Mouse (Mus musculus): ENCODE results near the gene Tm7sf2. TPM values are rescaled to one million over a fixed set of nuclear protein-coding genes. Genes with fewer than 3 reads are reported as not detected.

Tm7sf2 gene
- polyA plus RNA-seq, 1 experiment from 2014 or later = 26.3 TPM

DNA sequence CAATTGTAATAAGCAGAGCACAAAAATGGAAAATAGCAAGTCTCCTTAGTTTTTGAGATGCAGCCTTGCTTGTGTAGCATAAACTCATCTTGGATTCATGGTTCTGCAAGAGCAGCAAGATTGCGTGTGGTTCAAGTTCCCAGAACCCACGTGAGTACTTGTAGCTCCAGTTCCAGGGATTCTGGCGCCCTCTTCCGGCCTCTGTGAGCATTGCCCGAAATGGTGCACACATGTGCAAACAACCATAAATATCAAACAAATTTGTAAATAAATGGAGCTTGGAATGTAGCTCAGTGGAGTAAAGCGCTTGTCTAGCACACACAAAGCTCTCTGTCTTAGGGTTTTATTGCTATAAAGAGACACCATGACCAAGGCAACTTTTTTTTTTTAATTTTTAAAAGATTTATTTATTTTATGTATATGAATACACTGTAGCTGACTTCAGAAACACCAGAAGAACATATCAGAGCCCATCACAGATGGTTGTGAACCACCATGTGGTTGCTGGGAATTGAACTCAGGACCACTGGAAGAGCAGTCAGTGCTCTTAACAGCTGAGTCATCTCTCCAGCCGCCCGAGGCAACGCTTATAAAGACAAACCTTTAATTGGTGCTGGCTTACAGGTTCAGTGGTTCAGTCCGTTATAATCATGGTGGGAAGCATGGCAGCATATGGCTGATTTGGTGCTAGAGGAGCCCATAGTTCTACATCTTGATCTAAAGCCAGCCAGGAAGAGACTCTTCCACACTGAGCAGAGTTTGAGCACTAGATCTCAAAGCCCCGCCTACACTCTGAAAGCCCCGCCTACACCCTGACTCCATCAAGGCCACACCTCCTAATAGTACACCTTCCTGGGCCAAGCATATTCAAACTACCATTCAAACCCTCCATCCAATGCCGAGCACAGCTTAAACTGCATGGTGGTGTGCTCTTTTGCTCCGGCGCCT lies 49.8 kb downstream of the Tm7sf2 start:
- WGBS = 32% methylated on average over 15 of the region's 15 CpGs
- no peaks in the 10 kb centered on the region for H3K36me3 ChIP-seq (replicated peaks; ENCODE audit: control insufficient read depth, insufficient read depth, low read depth, low read length)

DNA sequence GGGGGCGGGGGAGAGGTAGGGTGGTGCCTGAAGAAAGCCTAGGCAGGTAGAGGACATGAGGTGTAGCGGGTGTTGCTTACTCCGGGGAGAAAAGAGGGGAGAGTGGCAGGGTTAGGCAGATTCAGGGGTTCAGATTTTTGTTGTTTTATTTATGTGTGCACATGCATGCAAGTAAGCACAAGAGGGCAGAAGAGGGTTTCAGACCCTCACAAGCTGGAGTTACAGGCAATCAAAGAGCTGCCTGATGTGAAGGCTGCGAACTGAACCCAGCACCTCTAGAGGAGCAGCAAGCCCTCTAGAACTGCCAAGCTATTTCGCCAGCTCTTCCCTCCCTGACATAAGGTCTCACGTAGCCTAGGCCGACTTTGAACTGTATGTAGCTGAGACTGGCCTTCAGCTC lies 51.6 kb downstream of the Tm7sf2 start:
- no peaks in the 10 kb centered on the region for H3K4me1 ChIP-seq (ENCODE audit: control insufficient read depth, insufficient read depth, low read length)
- DNase-seq (ENCODE audit: low spot score) (peak; percentile 30), ATAC-seq (replicated peaks; ENCODE audit: insufficient number of reproducible peaks, low FRiP score, low TSS enrichment, low read depth) (no peak)
- no peak overlapping the region for H3K4me3 ChIP-seq (ENCODE audit: low read depth, low read length)
- 45% methylated on average over 7 of the region's 7 CpGs for WGBS
- H3K9ac ChIP-seq (replicated peaks; ENCODE audit: low read length) = no peak overlapping the region
- H3K9me3 ChIP-seq (replicated peaks; ENCODE audit: control insufficient read depth, low read length) = no peaks in the 10 kb centered on the region
- no peak overlapping the region for H3K27ac ChIP-seq (replicated peaks; ENCODE audit: low read depth, low read length)
- no peak overlapping the region for H3K4me2 ChIP-seq (ENCODE audit: low read depth, low read length)
- no peaks in the 10 kb centered on the region for H3K36me3 ChIP-seq (replicated peaks; ENCODE audit: control insufficient read depth, insufficient read depth, low read depth, low read length)
- H3K27me3 ChIP-seq (ENCODE audit: control insufficient read depth, insufficient read depth, low read length) = peaks cover 6% of the 10 kb centered on the region; the same call in 1 of the 2 replicates

More for the DNA sequence above, 49.8 kb downstream of the Tm7sf2 start:
- Histone ChIP-seq H3K27me3 (ENCODE audit: control insufficient read depth, insufficient read depth, low read length) (peaks cover 6% of the 10 kb centered on the region; the same call in 1 of the 2 replicates), H3K4me1 (ENCODE audit: control insufficient read depth, insufficient read depth, low read length) (no peaks in the 10 kb centered on the region), H3K9me3 (replicated peaks; ENCODE audit: control insufficient read depth, low read length) (no peaks in the 10 kb centered on the region), H3K27ac (replicated peaks; ENCODE audit: low read depth, low read length) (no peak overlapping the region), H3K4me3 (ENCODE audit: low read depth, low read length) (no peak overlapping the region), H3K9ac (replicated peaks; ENCODE audit: low read length) (no peak overlapping the region), H3K4me2 (ENCODE audit: low read depth, low read length) (no peak overlapping the region)
- ATAC-seq (replicated peaks; ENCODE audit: insufficient number of reproducible peaks, low FRiP score, low TSS enrichment, low read depth) (no peak), DNase-seq (ENCODE audit: low spot score) (peak; percentile 92)

DNA sequence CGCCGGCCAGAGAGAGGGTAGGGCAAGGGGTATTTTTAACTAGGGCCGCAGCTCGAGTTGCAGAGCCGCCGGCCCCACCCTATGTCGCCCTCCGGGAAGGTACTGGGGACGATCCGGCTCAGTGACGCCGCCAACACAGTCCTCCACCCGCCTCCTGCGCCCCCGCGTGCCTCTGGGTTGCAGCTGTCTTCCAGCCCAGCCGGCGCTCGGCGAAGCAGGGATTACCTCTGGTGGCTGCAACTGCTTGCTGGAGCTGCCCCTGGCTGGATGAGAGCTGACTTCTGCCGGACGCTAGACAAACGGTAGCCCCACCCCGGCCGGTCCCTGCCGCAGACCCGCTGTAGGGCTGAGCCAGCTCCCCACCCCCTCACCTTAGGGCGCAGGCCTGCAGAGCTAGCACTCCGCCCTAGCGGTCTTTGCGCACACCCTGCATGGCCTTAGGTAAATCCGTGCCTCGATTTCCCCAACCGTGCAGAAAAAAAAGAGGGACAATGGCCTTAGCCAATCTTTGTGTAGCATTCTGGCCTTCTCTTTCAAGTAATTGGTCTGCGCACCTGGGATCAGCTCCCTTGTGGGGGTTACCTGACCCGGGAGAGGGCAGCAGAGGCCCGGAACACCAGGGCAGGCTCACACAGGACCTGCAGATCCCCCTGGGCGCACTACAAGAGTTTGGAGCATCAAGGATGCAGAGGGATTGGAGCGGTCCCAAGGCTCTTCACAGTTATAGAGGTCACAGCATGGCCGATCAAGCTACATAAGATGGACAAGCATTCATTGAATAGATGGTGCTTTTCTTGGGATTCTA lies 52.5 kb downstream of the Tm7sf2 start, which contains the start of gene Capn1:
TSS of gene Capn1 (minus strand) at position 387 of the 805 bp plus-strand sequence.
- WGBS = 2% methylated on average over 40 of the region's 40 CpGs
- H3K27me3 ChIP-seq (ENCODE audit: control insufficient read depth, insufficient read depth, low read length) = peaks cover 6% of the 10 kb centered on the region; the same call in 1 of the 2 replicates
- ATAC-seq (replicated peaks; ENCODE audit: insufficient number of reproducible peaks, low FRiP score, low TSS enrichment, low read depth) (peak; percentile 44), DNase-seq (ENCODE audit: low spot score) (peak; percentile 73)
- H3K9me3 ChIP-seq (replicated peaks; ENCODE audit: control insufficient read depth, low read length) = no peaks in the 10 kb centered on the region
- H3K4me2 ChIP-seq (ENCODE audit: low read depth, low read length) = peak within 1 kb of the TSS; percentile 78
- H3K4me1 ChIP-seq (ENCODE audit: control insufficient read depth, insufficient read depth, low read length) = no peaks in the 10 kb centered on the region
- H3K9ac ChIP-seq (replicated peaks; ENCODE audit: low read length) = peak within 1 kb of the TSS; percentile 64
- no peak within 1 kb of the TSS for H3K27ac ChIP-seq (replicated peaks; ENCODE audit: low read depth, low read length)
- peak within 1 kb of the TSS; percentile 48 for H3K4me3 ChIP-seq (ENCODE audit: low read depth, low read length)
- H3K36me3 ChIP-seq (replicated peaks; ENCODE audit: control insufficient read depth, insufficient read depth, low read depth, low read length) = no peaks in the 10 kb centered on the region

GRCm38 (mm10) chr19:6014991-6015510 lies 53.1 kb downstream of the Tm7sf2 start:
- Histone ChIP-seq H3K4me1 (ENCODE audit: control insufficient read depth, insufficient read depth, low read length) (no peaks in the 10 kb centered on the region), H3K9me3 (replicated peaks; ENCODE audit: control insufficient read depth, low read length) (no peaks in the 10 kb centered on the region), H3K4me3 (ENCODE audit: low read depth, low read length) (peak overlapping the region; percentile 48), H3K36me3 (replicated peaks; ENCODE audit: control insufficient read depth, insufficient read depth, low read depth, low read length) (no peaks in the 10 kb centered on the region), H3K27me3 (ENCODE audit: control insufficient read depth, insufficient read depth, low read length) (peaks cover 6% of the 10 kb centered on the region; the same call in 1 of the 2 replicates), H3K27ac (replicated peaks; ENCODE audit: low read depth, low read length) (no peak overlapping the region), H3K9ac (replicated peaks; ENCODE audit: low read length) (peak overlapping the region; percentile 64), H3K4me2 (ENCODE audit: low read depth, low read length) (peak overlapping the region; percentile 78)
- 2% methylated on average over 16 of the region's 18 CpGs for WGBS
- peak; percentile 46 for DNase-seq (ENCODE audit: low spot score)
- ATAC-seq (replicated peaks; ENCODE audit: insufficient number of reproducible peaks, low FRiP score, low TSS enrichment, low read depth) = peak; percentile 36

- no peaks in the 10 kb centered on the region for H3K4me1 ChIP-seq (ENCODE audit: control insufficient read depth, insufficient read depth, low read length)
- ATAC-seq (replicated peaks; ENCODE audit: insufficient number of reproducible peaks, low FRiP score, low TSS enrichment, low read depth) (no peak), DNase-seq (ENCODE audit: low spot score) (no peak)
- 90% methylated on average over 10 of the region's 10 CpGs for WGBS
- H3K4me3 ChIP-seq (ENCODE audit: low read depth, low read length) = no peak overlapping the region
- H3K4me2 ChIP-seq (ENCODE audit: low read depth, low read length) = no peak overlapping the region
- H3K36me3 ChIP-seq (replicated peaks; ENCODE audit: control insufficient read depth, insufficient read depth, low read depth, low read length) = no peaks in the 10 kb centered on the region
- H3K27me3 ChIP-seq (ENCODE audit: control insufficient read depth, insufficient read depth, low read length) = peaks cover 6% of the 10 kb centered on the region; the same call in 1 of the 2 replicates
- no peak overlapping the region for H3K27ac ChIP-seq (replicated peaks; ENCODE audit: low read depth, low read length)
- H3K9me3 ChIP-seq (replicated peaks; ENCODE audit: control insufficient read depth, low read length) = no peaks in the 10 kb centered on the region
- no peak overlapping the region for H3K9ac ChIP-seq (replicated peaks; ENCODE audit: low read length)
Observed at GRCm38 (mm10) chr19:6013691-6014090, 54.5 kb downstream of the Tm7sf2 start.

Small RNA genes lying within 50 kb of the gene (microRNA-seq; reads per million reads assigned to microRNA genes)
- 1.9 reads per million for gene Mir6988 (ENCODE audit: borderline number of aligned reads)

Other genes with a start within 250 kb of the Tm7sf2 start
- gene Frmd8, start 193.1 kb downstream of the Tm7sf2 start, polyA plus RNA-seq (2014; fragmentation: Nextera tagmentation; extraction: Ambion mirVana) = 15.8 and 17.6 TPM in 2 replicates
- gene Slc25a45, start 190.6 kb downstream of the Tm7sf2 start, polyA plus RNA-seq (2014; fragmentation: Nextera tagmentation; extraction: Ambion mirVana) = 0.87 and 1.1 TPM in 2 replicates
- 4.0 and 4.3 TPM in 2 replicates for gene Tigd3, start 174.2 kb downstream of the Tm7sf2 start, polyA plus RNA-seq (2014; fragmentation: Nextera tagmentation; extraction: Ambion mirVana)
- 202 and 213 TPM in 2 replicates for gene Dpf2, start 155.4 kb downstream of the Tm7sf2 start, polyA plus RNA-seq (2014; fragmentation: Nextera tagmentation; extraction: Ambion mirVana)
- 2.4 and 2.7 TPM in 2 replicates for gene Cdc42ep2, start 143.6 kb downstream of the Tm7sf2 start, polyA plus RNA-seq (2014; fragmentation: Nextera tagmentation; extraction: Ambion mirVana)
- 91.0 and 97.6 TPM in 2 replicates for gene Pola2, start 104.2 kb downstream of the Tm7sf2 start, polyA plus RNA-seq (2014; fragmentation: Nextera tagmentation; extraction: Ambion mirVana)
- gene Slc22a20, start 82.2 kb downstream of the Tm7sf2 start, polyA plus RNA-seq (2014; fragmentation: Nextera tagmentation; extraction: Ambion mirVana) = not detected in 2 replicates
- 4.5 and 5.0 TPM in 2 replicates for gene Capn1, start 52.5 kb downstream of the Tm7sf2 start, polyA plus RNA-seq (2014; fragmentation: Nextera tagmentation; extraction: Ambion mirVana)
- gene Syvn1, start 21.8 kb downstream of the Tm7sf2 start, polyA plus RNA-seq (2014; fragmentation: Nextera tagmentation; extraction: Ambion mirVana) = 18.8 and 20.2 TPM in 2 replicates
- gene Mrpl49, start 10.6 kb downstream of the Tm7sf2 start, polyA plus RNA-seq (2014; fragmentation: Nextera tagmentation; extraction: Ambion mirVana) = 96.6 and 100 TPM in 2 replicates
- gene Fau, start 10.5 kb downstream of the Tm7sf2 start, polyA plus RNA-seq (2014; fragmentation: Nextera tagmentation; extraction: Ambion mirVana) = 773 and 801 TPM in 2 replicates
- 40.8 and 44.2 TPM in 2 replicates for gene Znhit2, start 7.2 kb downstream of the Tm7sf2 start, polyA plus RNA-seq (2014; fragmentation: Nextera tagmentation; extraction: Ambion mirVana)
- gene Vps51, start 8.9 kb upstream of the Tm7sf2 start, polyA plus RNA-seq (2014; fragmentation: Nextera tagmentation; extraction: Ambion mirVana) = 41.1 and 44.4 TPM in 2 replicates
- not detected in 2 replicates for gene Tmem262, start 11.7 kb upstream of the Tm7sf2 start, polyA plus RNA-seq (2014; fragmentation: Nextera tagmentation; extraction: Ambion mirVana)
- 1.7 TPM in 1 of 2 replicates, not detected in the other for gene Gm28374, start 13.9 kb upstream of the Tm7sf2 start, polyA plus RNA-seq (2014; fragmentation: Nextera tagmentation; extraction: Ambion mirVana)
- 60.7 and 69.9 TPM in 2 replicates for gene Zfpl1, start 16.6 kb upstream of the Tm7sf2 start, polyA plus RNA-seq (2014; fragmentation: Nextera tagmentation; extraction: Ambion mirVana)
- 59.2 and 65.2 TPM in 2 replicates for gene Cdca5, start 16.6 kb upstream of the Tm7sf2 start, polyA plus RNA-seq (2014; fragmentation: Nextera tagmentation; extraction: Ambion mirVana)
- gene AC131692.1, start 26.0 kb upstream of the Tm7sf2 start, polyA plus RNA-seq (2014; fragmentation: Nextera tagmentation; extraction: Ambion mirVana) = not detected in 2 replicates
- gene Naaladl1, start 37.4 kb upstream of the Tm7sf2 start, polyA plus RNA-seq (2014; fragmentation: Nextera tagmentation; extraction: Ambion mirVana) = 0.21 and 0.49 TPM in 2 replicates
- 60.7 and 68.3 TPM in 2 replicates for gene Sac3d1, start 50.3 kb upstream of the Tm7sf2 start, polyA plus RNA-seq (2014; fragmentation: Nextera tagmentation; extraction: Ambion mirVana)
- 25.4 and 30.7 TPM in 2 replicates for gene Snx15, start 59.9 kb upstream of the Tm7sf2 start, polyA plus RNA-seq (2014; fragmentation: Nextera tagmentation; extraction: Ambion mirVana)
- gene Batf2, start 72.6 kb upstream of the Tm7sf2 start, polyA plus RNA-seq (2014; fragmentation: Nextera tagmentation; extraction: Ambion mirVana) = not detected in 2 replicates
- gene Arl2, start 73.2 kb upstream of the Tm7sf2 start, polyA plus RNA-seq (2014; fragmentation: Nextera tagmentation; extraction: Ambion mirVana) = 72.8 and 81.4 TPM in 2 replicates
- gene Majin, start 116.0 kb upstream of the Tm7sf2 start, polyA plus RNA-seq (2014; fragmentation: Nextera tagmentation; extraction: Ambion mirVana) = not detected in 2 replicates
- gene Gpha2, start 158.0 kb upstream of the Tm7sf2 start, polyA plus RNA-seq (2014; fragmentation: Nextera tagmentation; extraction: Ambion mirVana) = 1.9 and 2.4 TPM in 2 replicates
- gene Ppp2r5b, start 167.5 kb upstream of the Tm7sf2 start, polyA plus RNA-seq (2014; fragmentation: Nextera tagmentation; extraction: Ambion mirVana) = 25.0 and 27.8 TPM in 2 replicates
- gene Atg2a, start 173.3 kb upstream of the Tm7sf2 start, polyA plus RNA-seq (2014; fragmentation: Nextera tagmentation; extraction: Ambion mirVana) = 6.5 and 7.7 TPM in 2 replicates
- gene Ehd1, start 208.4 kb upstream of the Tm7sf2 start, polyA plus RNA-seq (2014; fragmentation: Nextera tagmentation; extraction: Ambion mirVana) = 50.9 and 58.1 TPM in 2 replicates
- gene Cdc42bpg, start 238.1 kb upstream of the Tm7sf2 start, polyA plus RNA-seq (2014; fragmentation: Nextera tagmentation; extraction: Ambion mirVana) = 0.43 and 0.61 TPM in 2 replicates

Data from embryonic facial prominence, embryonic 11.5 days (tissue).